Mouse (Mus musculus) hindbrain, embryonic 13.5 days (tissue): ENCODE results near the gene Dynlrb2. TPM values are rescaled to one million over a fixed set of nuclear protein-coding genes. Genes with fewer than 3 reads are reported as not detected.

Experiments
- ATAC-seq: fragments of 200-750 bp; cut with Nextera tagmentation; 2 replicates; pipeline ENCODE4 v1.8.0; 2017; ENCODE audit warnings: moderate TSS enrichment; ENCODE audit not compliant: low FRiP score
- H3K27ac ChIP-seq: fragments of 300-500 bp; sonication (generic); 2 replicates; pipeline ENCODE4 v1.5.1; 2015; ENCODE audit warnings: inconsistent platforms, mild to moderate bottlenecking, moderate library complexity
- H3K27me3 ChIP-seq: fragments of 300-500 bp; sonication (generic); 2 replicates; pipeline ENCODE4 v1.6.1; 2015; ENCODE audit warnings: mild to moderate bottlenecking, inconsistent platforms
- H3K36me3 ChIP-seq: fragments of 300-500 bp; sonication (generic); 2 replicates; pipeline ENCODE4 v1.6.1; 2015; ENCODE audit warnings: mild to moderate bottlenecking, inconsistent platforms
- H3K4me1 ChIP-seq: fragments of 300-500 bp; sonication (generic); replicated peaks from 2 replicates; pipeline ENCODE4 v1.6.1; 2015; ENCODE audit warnings: inconsistent platforms
- H3K4me2 ChIP-seq: fragments of 300-500 bp; sonication (generic); 2 replicates; pipeline ENCODE4 v1.6.1; 2015; ENCODE audit warnings: inconsistent platforms, mild to moderate bottlenecking, moderate library complexity
- H3K4me3 ChIP-seq: fragments of 300-500 bp; sonication (generic); 2 replicates; pipeline ENCODE4 v1.5.1; 2015; ENCODE audit warnings: mild to moderate bottlenecking, inconsistent platforms
- H3K9ac ChIP-seq: fragments of 300-500 bp; sonication (generic); 2 replicates; pipeline ENCODE4 v1.6.1; 2015; ENCODE audit warnings: mild to moderate bottlenecking, inconsistent platforms
- H3K9me3 ChIP-seq: fragments of 300-500 bp; sonication (generic); 2 replicates; pipeline ENCODE4 v1.6.1; 2016; ENCODE audit warnings: inconsistent platforms
- WGBS: fragments of 180-500 bp; shearing (Covaris S2); methylation state at CpG from one replicate; pipeline ENCODE4 v1.1.7; 2015; 5-methylcytosine and 5-hydroxymethylcytosine counted together
- polyA plus RNA-seq: library from polyadenylated mRNA; unstranded; fragments of >200 nt; fragmentation: Nextera tagmentation; extraction: Ambion mirVana; gene quantifications from 2 replicates; pipeline ENCODE4 v1.2.1, GENCODE M21; 2015

Dynlrb2 gene
- polyA plus RNA-seq, 1 experiment from 2014 or later, result 27.0 TPM

DNA sequence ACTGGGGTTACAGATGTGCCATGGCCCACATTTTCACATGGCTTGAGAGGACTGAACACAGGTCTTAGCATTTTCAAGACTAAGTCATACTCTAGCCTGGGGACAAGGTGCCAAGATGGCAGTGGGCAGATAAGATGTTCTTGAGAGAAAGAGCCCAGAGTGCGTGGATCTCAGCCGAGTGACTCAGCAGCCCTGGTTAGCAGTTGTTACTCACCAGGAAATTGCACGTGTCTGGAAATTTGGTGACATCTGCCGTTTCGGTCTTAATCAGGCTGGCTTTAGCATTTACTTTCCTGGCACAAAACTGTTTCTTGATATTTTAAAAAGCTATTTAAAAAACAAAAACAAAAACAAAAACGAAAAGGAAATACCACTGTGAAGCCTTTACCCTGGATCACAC is 47.5 kb downstream of the Dynlrb2 start:
- Histone ChIP-seq H3K27ac (no peak overlapping the region), H3K4me2 (no peak overlapping the region), H3K36me3 (no peaks in the 10 kb centered on the region), H3K4me3 (no peak overlapping the region), H3K9ac (no peak overlapping the region), H3K9me3 (no peaks in the 10 kb centered on the region; the same call in 1 of the 2 replicates), H3K27me3 (no peaks in the 10 kb centered on the region), H3K4me1 (no peaks in the 10 kb centered on the region)
- 93% methylated on average over 6 of the region's 6 CpGs for WGBS
- no peak for ATAC-seq

DNA sequence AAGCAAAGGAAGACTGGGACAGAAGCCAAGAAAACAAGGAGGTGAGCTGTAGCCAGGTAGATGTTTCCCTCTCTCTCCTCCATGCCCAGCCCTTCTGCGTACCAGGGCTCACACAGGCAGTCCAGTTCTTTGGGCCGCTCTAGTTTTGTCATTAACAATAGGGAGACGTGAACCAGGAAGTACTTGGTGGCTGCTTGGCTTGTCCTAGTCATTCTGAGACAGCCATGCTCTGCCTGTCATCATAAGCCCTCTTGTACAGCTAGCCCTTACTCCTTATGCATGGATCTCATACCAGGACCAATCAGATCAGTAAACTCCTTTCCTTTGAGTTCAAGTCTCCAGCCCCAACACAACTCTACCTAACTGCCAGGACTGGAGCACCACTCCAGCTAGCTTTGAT is 48.0 kb downstream of the Dynlrb2 start:
- no peak overlapping the region for H3K4me3 ChIP-seq
- H3K4me1 ChIP-seq, result no peaks in the 10 kb centered on the region
- no peaks in the 10 kb centered on the region for H3K27me3 ChIP-seq
- H3K27ac ChIP-seq, result no peak overlapping the region
- H3K4me2 ChIP-seq, result no peak overlapping the region
- no peak overlapping the region for H3K9ac ChIP-seq
- ATAC-seq, result no peak
- H3K36me3 ChIP-seq, result no peaks in the 10 kb centered on the region
- 89% methylated on average over 3 of the region's 3 CpGs for WGBS
- H3K9me3 ChIP-seq, result no peaks in the 10 kb centered on the region; the same call in 1 of the 2 replicates

Other genes with a start within 250 kb of the Dynlrb2 start
- 9.4 and 10.9 TPM in 2 replicates for gene Cdyl2, start 228.0 kb downstream of the Dynlrb2 start, polyA plus RNA-seq